Mouse (Mus musculus) CH12.LX (cell line): Measurements from ENCODE around the gene Timm10.

Source experiments
- CTCF ChIP-seq, 2 experiments: IDR thresholded peaks in 1 of 2; conservative IDR thresholded peaks in 1 of 2; 2 replicates each; pipeline ENCODE4 v1.5.1; 2011 to 2012; ENCODE audit warnings: low read depth in 2 of 2, low read length in 2 of 2, improper control_type of control experiment in 1 of 2, inconsistent platforms in 1 of 2, mild to moderate bottlenecking in 1 of 2, moderate library complexity in 1 of 2
- EP300 ChIP-seq: IDR thresholded peaks from 2 replicates; pipeline ENCODE4 v1.6.1; 2011; ENCODE audit warnings: low read length, improper control_type of control experiment
- ETS1 ChIP-seq: conservative IDR thresholded peaks from 2 replicates; pipeline ENCODE4 v1.6.1; 2012; ENCODE audit warnings: low read depth, mild to moderate bottlenecking, inconsistent platforms, low read length, improper control_type of control experiment, moderate library complexity
- MAZ ChIP-seq: IDR thresholded peaks from 2 replicates; pipeline ENCODE4 v1.6.1; 2012; ENCODE audit warnings: low read depth, mild to moderate bottlenecking, inconsistent platforms, low read length, improper control_type of control experiment, moderate library complexity
- MEF2A ChIP-seq: IDR thresholded peaks from 2 replicates; pipeline ENCODE4 v1.6.1; 2014; ENCODE audit warnings: low read depth, mild to moderate bottlenecking, inconsistent platforms, low read length, improper control_type of control experiment, borderline replicate concordance
- POLR2A ChIP-seq: IDR thresholded peaks from 2 replicates; pipeline ENCODE4 v1.6.1; 2011; ENCODE audit warnings: low read depth, mild to moderate bottlenecking, improper control_type of control experiment, low read length
- USF1 ChIP-seq: IDR thresholded peaks from 2 replicates; pipeline ENCODE4 v1.6.1; 2014; ENCODE audit warnings: low read depth, mild to moderate bottlenecking, inconsistent platforms, low read length, improper control_type of control experiment

DNA sequence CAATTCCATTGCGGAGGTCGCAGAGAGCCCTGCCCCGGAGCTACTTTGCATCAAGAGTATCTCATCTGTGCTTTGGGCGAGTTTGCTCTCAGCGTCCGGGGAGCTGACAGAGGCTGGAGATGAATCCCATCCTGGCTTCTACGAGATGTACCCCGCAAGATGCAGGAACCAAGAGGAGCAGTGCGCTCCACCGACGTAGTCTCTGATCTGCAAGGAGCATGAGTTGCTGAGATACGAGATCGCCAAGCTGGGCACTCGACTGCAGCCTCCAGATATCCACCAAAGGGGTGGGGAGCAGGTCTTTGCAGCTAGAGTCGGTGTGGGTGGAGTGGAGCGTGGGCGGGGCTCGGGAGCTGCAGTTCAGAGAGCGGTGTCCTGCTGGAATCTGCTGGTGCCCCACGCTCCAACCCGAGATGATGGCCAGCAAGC, 28.3 kb upstream of the Timm10 start, which contains the start of gene Ube2l6:
- TF ChIP-seq EP300: no peak
- no peak for TF ChIP-seq USF1
- TF ChIP-seq ETS1: no peak
- TF ChIP-seq MAZ: no peak
- no peak for TF ChIP-seq POLR2A
- no peak for TF ChIP-seq CTCF (conservative IDR thresholded peaks at IDR 0.05 in 1 of 2, IDR thresholded peaks at IDR 0.05 in 1 of 2; ENCODE audit: low read depth in 2 of 2, low read length in 2 of 2)
- no peak for TF ChIP-seq MEF2A
